Mouse (Mus musculus): ENCODE data around the gene Megf8. TPM values are rescaled to one million over a fixed set of nuclear protein-coding genes. Genes with fewer than 3 reads are reported as not detected.

Gene Megf8
- polyA plus RNA-seq, 1 experiment, result not detected

- H3K4me1 ChIP-seq (ENCODE audit: control insufficient read depth, insufficient read depth, low read length), result no peaks in the 10 kb centered on the region
- H3K27ac ChIP-seq (ENCODE audit: insufficient read depth, low read depth, low read length), result no peak overlapping the region
- TF ChIP-seq POLR2A (IDR thresholded peaks at IDR 0.05; ENCODE audit: insufficient read depth, low read depth, low read length) (no peak), CTCF (IDR thresholded peaks at IDR 0.05; ENCODE audit: insufficient read depth, low read depth, low read length) (no peak)
- WGBS, result 97% methylated on average over 1 of the region's 1 CpGs
- H3K4me3 ChIP-seq (ENCODE audit: insufficient read depth, low read depth, low read length), result no peak overlapping the region
Measured at GRCm38 (mm10) chr7:25410969-25411615, 94.1 kb downstream of the Megf8 start.

GRCm38 (mm10) chr7:25411861-25412260 lies 94.9 kb downstream of the Megf8 start:
- no peak for TF ChIP-seq CTCF (IDR thresholded peaks at IDR 0.05; ENCODE audit: insufficient read depth, low read depth, low read length)
- no peak overlapping the region for H3K27ac ChIP-seq (ENCODE audit: insufficient read depth, low read depth, low read length)
- no peaks in the 10 kb centered on the region for H3K4me1 ChIP-seq (ENCODE audit: control insufficient read depth, insufficient read depth, low read length)
- H3K4me3 ChIP-seq (ENCODE audit: insufficient read depth, low read depth, low read length), result no peak overlapping the region
- 79% methylated on average over 3 of the region's 3 CpGs for WGBS

GRCm38 (mm10) chr7:25412833-25413441 lies 96.0 kb downstream of the Megf8 start, which contains the start of gene Cxcl17:
TSS of gene Cxcl17 (minus strand) at chr7:25412886.
- Histone ChIP-seq H3K27ac (ENCODE audit: insufficient read depth, low read depth, low read length) (no peak within 1 kb of the TSS), H3K4me3 (ENCODE audit: insufficient read depth, low read depth, low read length) (no peak within 1 kb of the TSS), H3K4me1 (ENCODE audit: control insufficient read depth, insufficient read depth, low read length) (no peaks in the 10 kb centered on the region)
- WGBS, result 55% methylated on average over 7 of the region's 7 CpGs
- TF ChIP-seq CTCF (IDR thresholded peaks at IDR 0.05; ENCODE audit: insufficient read depth, low read depth, low read length) (no peak), POLR2A (IDR thresholded peaks at IDR 0.05; ENCODE audit: insufficient read depth, low read depth, low read length) (no peak)

Other genes starting within 250 kb of the Megf8 start
- not detected in 2 replicates for gene Grik5, start 244.8 kb upstream of the Megf8 start, polyA plus RNA-seq (2012; ENCODE audit: insufficient read depth, insufficient read length, low replicate concordance, missing spikeins)
- not detected in 2 replicates for gene Zfp574, start 244.6 kb upstream of the Megf8 start, polyA plus RNA-seq (2012; ENCODE audit: insufficient read depth, insufficient read length, low replicate concordance, missing spikeins)
- not detected in 2 replicates for gene Pou2f2, start 137.4 kb upstream of the Megf8 start, polyA plus RNA-seq (2012; ENCODE audit: insufficient read depth, insufficient read length, low replicate concordance, missing spikeins)
- not detected in 2 replicates for gene Dedd2, start 96.5 kb upstream of the Megf8 start, polyA plus RNA-seq (2012; ENCODE audit: insufficient read depth, insufficient read length, low replicate concordance, missing spikeins)
- gene Zfp526, start 95.7 kb upstream of the Megf8 start, polyA plus RNA-seq (2012; ENCODE audit: insufficient read depth, insufficient read length, low replicate concordance, missing spikeins), result not detected in 2 replicates
- gene Gsk3a, start 79.3 kb upstream of the Megf8 start, polyA plus RNA-seq (2012; ENCODE audit: insufficient read depth, insufficient read length, low replicate concordance, missing spikeins), result not detected in 2 replicates
- gene Erf, start 66.4 kb upstream of the Megf8 start, polyA plus RNA-seq (2012; ENCODE audit: insufficient read depth, insufficient read length, low replicate concordance, missing spikeins), result not detected in 2 replicates
- 41.9 TPM in 1 of 2 replicates, not detected in the other for gene Cic, start 49.5 kb upstream of the Megf8 start, polyA plus RNA-seq (2012; ENCODE audit: insufficient read depth, insufficient read length, low replicate concordance, missing spikeins)
- gene Pafah1b3, start 19.2 kb upstream of the Megf8 start, polyA plus RNA-seq (2012; ENCODE audit: insufficient read depth, insufficient read length, low replicate concordance, missing spikeins), result not detected in 2 replicates
- gene Prr19, start 15.8 kb upstream of the Megf8 start, polyA plus RNA-seq (2012; ENCODE audit: insufficient read depth, insufficient read length, low replicate concordance, missing spikeins), result not detected in 2 replicates
- not detected in 2 replicates for gene Tmem145, start 11.1 kb upstream of the Megf8 start, polyA plus RNA-seq (2012; ENCODE audit: insufficient read depth, insufficient read length, low replicate concordance, missing spikeins)
- not detected in 2 replicates for gene Cnfn, start 52.6 kb downstream of the Megf8 start, polyA plus RNA-seq (2012; ENCODE audit: insufficient read depth, insufficient read length, low replicate concordance, missing spikeins)
- not detected in 2 replicates for gene Lipe, start 81.5 kb downstream of the Megf8 start, polyA plus RNA-seq (2012; ENCODE audit: insufficient read depth, insufficient read length, low replicate concordance, missing spikeins)
- not detected in 2 replicates for gene Cxcl17, start 95.7 kb downstream of the Megf8 start, polyA plus RNA-seq (2012; ENCODE audit: insufficient read depth, insufficient read length, low replicate concordance, missing spikeins)
- gene Ceacam1, start 160.4 kb downstream of the Megf8 start, polyA plus RNA-seq (2012; ENCODE audit: insufficient read depth, insufficient read length, low replicate concordance, missing spikeins), result not detected in 2 replicates
- not detected in 2 replicates for gene Ceacam2, start 222.7 kb downstream of the Megf8 start, polyA plus RNA-seq (2012; ENCODE audit: insufficient read depth, insufficient read length, low replicate concordance, missing spikeins)

Measured in olfactory bulb, adult 2 months (tissue).